Mouse (Mus musculus) thymus, postnatal 14 days (tissue): ENCODE measurements around the gene Tbc1d14.
A peak's percentile ranks its signal among the peaks of the same experiment; 100 is the strongest.

Source experiments
- DNase-seq: peaks from one replicate; pipeline ENCODE4 v3.0.0; 2021

Tbc1d14 gene

GRCm38 (mm10) chr5:36553056-36553606, 39.9 kb downstream of the Tbc1d14 start:
- DNase-seq = peak; percentile 55

GRCm38 (mm10) chr5:36552391-36552790, 40.7 kb downstream of the Tbc1d14 start:
- no peak for DNase-seq

GRCm38 (mm10) chr5:36549243-36549642, 43.8 kb downstream of the Tbc1d14 start:
- no peak for DNase-seq

GRCm38 (mm10) chr5:36544765-36545164, 48.3 kb downstream of the Tbc1d14 start:
- DNase-seq = no peak

- no peak for DNase-seq
Observed at GRCm38 (mm10) chr5:36540928-36541327, 52.1 kb downstream of the Tbc1d14 start.

GRCm38 (mm10) chr5:36538576-36539187, 54.4 kb downstream of the Tbc1d14 start:
- DNase-seq = peak; percentile 88

GRCm38 (mm10) chr5:36536424-36536823, 56.7 kb downstream of the Tbc1d14 start:
- DNase-seq = no peak

- no peak for DNase-seq
Observed at GRCm38 (mm10) chr5:36535438-36536176, 57.5 kb downstream of the Tbc1d14 start.

- no peak for DNase-seq
Observed at GRCm38 (mm10) chr5:36534455-36535030, 58.5 kb downstream of the Tbc1d14 start.

- DNase-seq = peak; percentile 84
Observed at GRCm38 (mm10) chr5:36530129-36530751, 62.8 kb downstream of the Tbc1d14 start.

- no peak for DNase-seq
Observed at GRCm38 (mm10) chr5:36529698-36530097, 63.4 kb downstream of the Tbc1d14 start.

GRCm38 (mm10) chr5:36526921-36527320, 66.2 kb downstream of the Tbc1d14 start:
- DNase-seq = no peak

GRCm38 (mm10) chr5:36526274-36526673, 66.8 kb downstream of the Tbc1d14 start:
- DNase-seq = no peak

- DNase-seq = no peak
Observed at GRCm38 (mm10) chr5:36525216-36525615, 67.9 kb downstream of the Tbc1d14 start.

- no peak for DNase-seq
Observed at GRCm38 (mm10) chr5:36523219-36523703, 69.8 kb downstream of the Tbc1d14 start.

GRCm38 (mm10) chr5:36522782-36523181, 70.3 kb downstream of the Tbc1d14 start:
- no peak for DNase-seq

GRCm38 (mm10) chr5:36519751-36520150, 73.3 kb downstream of the Tbc1d14 start:
- DNase-seq = peak; percentile 56

GRCm38 (mm10) chr5:36517596-36517995, 75.5 kb downstream of the Tbc1d14 start:
- no peak for DNase-seq

GRCm38 (mm10) chr5:36515558-36515957, 77.5 kb downstream of the Tbc1d14 start:
- no peak for DNase-seq

- peak; percentile 22 for DNase-seq
Observed at GRCm38 (mm10) chr5:36515126-36515525, 78.0 kb downstream of the Tbc1d14 start.

- DNase-seq = no peak
Observed at GRCm38 (mm10) chr5:36510956-36511355, 82.1 kb downstream of the Tbc1d14 start.

- no peak for DNase-seq
Observed at GRCm38 (mm10) chr5:36508351-36508750, 84.7 kb downstream of the Tbc1d14 start.

GRCm38 (mm10) chr5:36505643-36506042, 87.4 kb downstream of the Tbc1d14 start:
- DNase-seq = no peak
